Mouse (Mus musculus): ENCODE data around the gene Cnst.
"Not testable (repeated sequence)": the region's sequence is repeated elsewhere in the genome, so short reads cannot be mapped to it uniquely, and the experiment has no call there.

Cnst gene

GRCm38 (mm10) chr1:179545768-179546550 lies at the start of gene Cnst, which contains the start of gene Tfb2m:
Cnst (plus strand) TSS chr1:179546370.
Tfb2m (minus strand) TSS chr1:179546267.
- in situ Hi-C loops (cut with MboI) = not testable (repeated sequence)

DNA sequence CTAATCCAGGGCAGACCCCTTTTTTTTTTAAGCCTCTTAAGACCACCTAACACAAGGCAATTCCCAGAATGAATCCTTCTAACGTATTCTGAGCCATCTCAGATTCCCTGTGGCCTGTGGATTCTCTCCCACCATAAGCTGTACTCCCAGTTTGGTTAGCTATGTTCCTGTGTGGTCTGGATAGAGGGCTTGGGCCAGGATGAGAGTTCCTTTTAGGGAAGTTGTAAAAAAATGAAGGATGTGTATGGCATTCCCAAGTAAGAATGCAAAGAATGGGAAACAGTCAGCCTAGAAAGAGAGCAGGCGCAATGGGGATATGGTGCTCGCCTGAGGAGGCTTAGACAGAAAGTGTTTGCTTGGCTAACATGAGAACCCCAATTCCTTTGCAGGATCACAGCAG lies 46.9 kb upstream of the Cnst start:
- in situ Hi-C loops (cut with MboI) = no loop called here

- in situ Hi-C loops (cut with MboI) = no loop called here
These were observed 43.6 kb upstream of the Cnst start for GRCm38 (mm10) chr1:179502565-179502964.

DNA sequence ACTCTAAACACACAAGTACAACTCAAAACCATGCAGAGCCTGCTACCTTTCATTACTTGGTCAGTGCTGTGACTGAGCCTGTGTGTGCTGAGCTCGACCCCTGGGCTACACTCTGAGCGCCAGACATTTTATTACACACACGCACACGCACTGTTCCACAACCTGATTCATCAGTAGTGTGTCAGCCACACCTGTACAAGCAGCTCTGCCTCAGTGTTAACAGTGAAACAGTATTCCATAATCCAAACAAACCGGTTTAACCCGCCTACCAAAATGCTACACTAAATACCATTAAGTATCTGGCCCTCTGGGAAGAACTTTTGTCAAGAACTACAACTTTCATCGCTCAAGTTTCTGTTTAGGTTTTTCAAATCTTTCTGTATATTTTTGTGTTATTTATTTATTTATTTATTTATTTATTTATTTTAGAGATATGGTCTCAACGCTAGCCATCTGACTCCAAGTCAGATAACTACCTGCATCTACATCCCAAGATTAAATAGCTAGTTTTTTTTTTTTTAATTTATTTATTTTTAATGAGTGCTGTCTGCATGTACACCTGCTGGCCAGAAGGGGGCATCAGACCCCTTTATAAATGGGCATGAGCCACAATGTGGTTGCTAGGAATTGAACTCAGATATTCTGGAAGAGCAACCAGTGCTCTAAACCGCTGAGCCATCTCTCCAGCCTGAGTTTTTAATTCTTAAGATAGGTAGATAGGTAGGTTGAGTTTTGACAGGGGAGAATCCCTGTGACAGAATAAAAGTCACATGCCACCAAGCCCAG lies 39.4 kb upstream of the Cnst start:
- in situ Hi-C loops (cut with MboI) = no loop called here

DNA sequence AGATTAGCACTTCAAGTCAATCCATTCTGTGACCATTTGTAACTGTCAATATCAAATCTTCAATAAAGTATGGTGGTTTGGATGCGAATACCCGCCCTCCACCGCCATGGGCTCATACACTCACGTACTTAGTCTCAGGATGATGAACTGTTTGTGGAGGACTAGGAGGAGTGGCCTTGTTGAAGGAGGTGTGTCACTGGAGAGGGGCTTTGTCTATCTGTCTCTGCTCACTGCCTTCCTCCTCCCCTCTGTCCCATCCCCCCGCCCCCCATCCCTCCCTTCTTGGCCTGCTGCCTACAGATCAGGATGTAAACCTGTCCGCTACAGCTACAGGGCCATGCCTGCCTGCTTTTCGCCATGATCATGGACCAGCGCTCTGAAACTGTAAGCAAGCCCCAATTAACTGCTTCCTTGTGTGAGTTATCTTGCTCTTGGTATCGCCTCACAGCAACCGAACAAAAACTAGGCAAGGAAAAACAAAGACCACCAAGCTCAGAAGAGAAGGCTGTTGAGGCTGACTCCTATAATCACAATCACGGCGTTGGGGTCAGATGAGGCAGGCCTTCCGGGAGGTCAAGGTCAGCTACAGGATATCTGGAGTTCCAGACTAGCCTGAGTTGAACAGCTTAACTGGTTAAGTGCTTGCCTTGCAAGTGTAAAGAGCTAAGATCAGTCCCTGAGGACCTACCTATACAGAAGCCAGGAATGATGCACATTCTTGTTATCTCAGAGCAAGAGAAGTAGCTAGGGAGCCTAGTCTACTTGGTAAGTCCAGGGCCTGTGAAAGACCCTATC lies 35.4 kb upstream of the Cnst start:
- in situ Hi-C loops (cut with MboI) = no loop called here

GRCm38 (mm10) chr1:179511895-179512294 lies 34.3 kb upstream of the Cnst start:
- in situ Hi-C loops (cut with MboI) = no loop called here

GRCm38 (mm10) chr1:179516941-179517712 lies 29.0 kb upstream of the Cnst start:
- in situ Hi-C loops (cut with MboI) = no loop called here

GRCm38 (mm10) chr1:179517713-179518465 lies 28.3 kb upstream of the Cnst start, which contains the start of gene Smyd3:
Smyd3 (minus strand) TSS chr1:179518041.
- in situ Hi-C loops (cut with MboI) = no loop called here

- in situ Hi-C loops (cut with MboI) = no loop called here
These were observed 26.3 kb upstream of the Cnst start for GRCm38 (mm10) chr1:179519901-179520300.

DNA sequence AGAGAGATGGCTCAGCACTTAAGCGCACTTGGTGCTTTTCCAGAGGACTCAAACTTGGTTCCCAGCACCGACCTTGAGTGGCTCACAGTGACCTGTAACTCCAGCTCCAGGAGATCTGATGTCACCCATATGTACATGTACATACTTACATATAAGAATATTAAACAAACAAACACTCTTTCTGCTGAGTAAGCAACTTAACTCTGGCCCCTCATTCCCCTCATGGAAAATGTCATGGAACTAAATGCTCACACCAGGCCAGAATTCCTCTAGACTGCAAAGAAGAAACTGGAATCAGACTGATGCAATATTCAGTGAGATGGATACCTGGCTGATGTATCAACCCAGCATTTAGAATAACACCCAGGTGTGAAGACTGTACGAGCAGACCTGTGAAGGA lies 7.1 kb upstream of the Cnst start:
- in situ Hi-C loops (cut with MboI) = no loop called here

GRCm38 (mm10) chr1:179539887-179540286 lies 6.3 kb upstream of the Cnst start:
- in situ Hi-C loops (cut with MboI) = no loop called here

DNA sequence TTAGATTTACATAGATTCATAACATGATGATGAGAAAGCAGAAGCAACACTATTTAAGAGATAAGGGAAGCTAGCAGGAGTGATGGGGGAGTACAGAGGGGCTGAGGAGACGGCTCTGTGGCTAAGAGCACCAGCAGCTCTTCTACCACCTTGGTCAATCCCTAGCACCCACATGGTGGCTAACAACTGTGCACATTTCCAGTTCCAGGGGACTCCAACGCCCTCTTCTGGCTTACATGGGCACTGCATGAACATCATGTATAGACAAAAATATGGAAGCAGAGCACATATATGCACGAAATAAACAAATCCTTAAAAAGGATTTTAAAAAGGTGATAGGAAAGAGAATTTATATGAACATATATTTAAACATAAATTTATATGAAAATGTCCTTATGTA lies 4.7 kb upstream of the Cnst start:
- in situ Hi-C loops (cut with MboI) = no loop called here

DNA sequence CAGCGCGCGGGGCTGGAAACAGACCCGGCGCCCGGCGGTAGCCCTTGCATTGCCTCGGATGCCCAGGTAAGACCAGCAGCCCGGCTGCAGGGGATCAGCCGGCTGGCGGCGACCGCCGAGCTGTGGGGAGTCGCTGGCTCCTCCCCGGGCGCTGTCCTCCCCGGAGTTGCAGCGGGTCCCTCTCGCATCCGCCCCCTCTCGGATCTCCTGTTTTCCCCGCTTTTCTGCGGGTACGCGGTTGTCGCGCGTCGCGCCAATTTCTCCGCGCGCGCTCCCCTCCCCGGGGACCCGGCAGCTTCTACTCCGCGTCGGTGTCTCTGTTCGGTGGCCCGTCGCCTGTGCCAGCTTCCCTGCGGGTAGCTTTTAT lies 364 bp downstream of the Cnst start:
- in situ Hi-C loops (cut with MboI) = no loop called here

GRCm38 (mm10) chr1:179547176-179547575 lies 1.0 kb downstream of the Cnst start:
- in situ Hi-C loops (cut with MboI) = no loop called here

DNA sequence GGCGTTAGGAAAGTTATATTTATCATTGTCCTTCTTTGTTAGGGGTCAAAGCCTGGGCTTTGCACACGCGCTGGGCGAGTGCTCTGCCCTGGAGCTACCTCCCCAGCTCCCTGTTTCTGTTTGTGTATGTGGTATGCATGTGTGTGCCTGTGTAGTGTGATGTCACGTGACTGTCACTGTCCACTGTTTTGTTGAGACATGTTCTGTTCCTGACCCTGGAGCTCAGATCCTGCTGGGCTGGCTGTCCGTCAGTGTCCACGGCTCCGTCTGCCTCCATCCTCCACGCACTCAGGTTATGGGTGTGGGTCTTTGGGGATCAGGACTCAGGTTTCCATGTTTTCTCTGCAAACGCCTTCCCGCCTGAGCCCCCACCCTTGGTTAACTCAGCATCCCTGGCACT lies 2.0 kb downstream of the Cnst start:
- in situ Hi-C loops (cut with MboI) = no loop called here

DNA sequence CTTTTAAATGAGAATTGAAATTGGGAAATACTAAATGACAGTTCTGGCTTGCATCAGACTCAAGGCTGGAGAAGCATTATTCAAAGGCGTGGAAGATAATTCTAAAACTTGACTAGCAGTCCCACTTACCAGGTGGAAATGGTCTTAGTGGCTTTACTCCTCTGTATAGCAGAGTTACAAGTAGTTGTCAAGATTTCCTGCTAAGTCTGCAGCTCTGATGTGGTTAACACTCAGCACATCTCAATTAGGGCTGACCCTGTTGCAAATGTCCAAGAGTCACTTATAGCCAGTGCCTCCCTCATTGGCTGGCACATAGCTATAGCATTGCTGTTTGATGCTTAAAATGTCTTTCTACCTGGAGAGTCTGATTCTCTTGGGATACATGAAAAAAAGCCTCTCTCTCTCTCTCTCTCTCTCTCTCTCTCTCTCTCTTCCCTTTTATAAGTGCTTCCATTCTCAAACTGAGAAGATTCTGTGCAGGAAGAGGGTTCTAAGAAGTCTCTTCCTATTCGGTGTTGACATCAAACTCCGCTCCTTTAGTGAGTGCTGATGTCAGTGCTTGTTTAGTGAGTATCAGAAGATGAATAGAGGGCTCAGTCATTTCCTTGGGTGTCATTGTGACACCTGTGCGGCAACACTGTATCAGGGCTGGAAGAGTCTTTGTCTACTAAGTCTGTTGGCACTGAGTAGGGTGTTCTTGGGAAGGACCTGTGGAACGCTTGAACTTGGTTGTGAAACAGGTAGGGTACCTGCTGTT lies 3.0 kb downstream of the Cnst start:
- in situ Hi-C loops (cut with MboI) = no loop called here

GRCm38 (mm10) chr1:179551336-179551735 lies 5.2 kb downstream of the Cnst start:
- in situ Hi-C loops (cut with MboI) = no loop called here

- in situ Hi-C loops (cut with MboI) = no loop called here
These were observed 5.8 kb downstream of the Cnst start for GRCm38 (mm10) chr1:179551921-179552320.

DNA sequence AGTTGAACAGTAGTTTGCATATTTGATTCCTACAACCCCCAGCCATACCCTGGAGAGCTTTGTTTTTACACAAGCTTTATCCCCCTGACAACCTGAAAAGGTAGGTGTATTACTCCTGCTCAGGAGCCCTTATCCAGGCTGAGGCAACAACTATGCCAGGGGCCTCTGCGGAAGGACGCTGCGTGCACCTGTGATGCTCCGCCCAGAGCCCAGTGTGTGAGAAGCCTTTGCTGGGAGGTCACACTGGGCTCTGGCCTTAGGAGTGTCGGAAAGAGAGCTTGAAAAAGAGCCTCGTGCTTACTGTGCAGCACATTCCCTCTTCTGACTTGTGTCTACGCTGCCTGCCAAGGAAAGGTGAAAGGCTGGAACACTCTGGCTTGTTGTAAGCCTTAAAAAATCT lies 6.6 kb downstream of the Cnst start:
- in situ Hi-C loops (cut with MboI) = no loop called here

All from mature B cell (primary cell).